ENCODE assay signal across 28 mouse cellular contexts in the genomic region with DNA sequence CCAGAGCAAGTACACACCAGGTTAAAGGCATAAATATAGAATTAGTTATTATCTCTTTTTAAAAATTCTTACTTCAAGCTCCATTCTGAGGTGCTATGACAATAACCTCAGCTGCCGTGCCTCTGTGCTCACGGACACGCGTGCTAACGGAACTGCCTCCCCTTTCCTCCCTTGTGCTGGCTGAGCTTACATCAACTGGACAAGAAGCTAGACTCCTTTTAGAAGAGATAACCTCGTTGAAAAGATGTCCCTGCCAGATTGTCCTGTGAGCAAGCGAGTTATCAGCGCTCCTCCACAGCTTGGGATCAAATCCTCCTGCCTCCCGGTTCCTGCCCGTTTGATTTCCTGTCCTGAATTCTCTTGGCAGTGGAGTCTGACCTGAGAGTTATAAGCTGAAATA. TPM values are rescaled to one million over a fixed set of nuclear protein-coding genes. Genes with fewer than 3 reads are reported as not detected.
DNase-seq lines count a peak whose midpoint lies in the region; ATAC-seq and TF ChIP-seq lines count a peak whose summit lies in the region.
"Had no signal": no experiment of that assay in that cellular context is flagged by ENCODE, and none has a peak within 500 bp of the region (broad histone marks: within the 10 kb centered on the region; RNA-seq: fewer than 3 reads in every experiment).

No protein-coding gene starts in this region.

- no peak for TF ChIP-seq CTCF in heart, adult 2 months (IDR thresholded peaks at IDR 0.05)
- TF ChIP-seq CTCF in MEL (IDR thresholded peaks at IDR 0.05 in 2 of 3, conservative IDR thresholded peaks at IDR 0.05 in 1 of 3; ENCODE audit: control insufficient read depth in 1 of 3, insufficient read depth in 1 of 3, low read depth in 2 of 3, low read length in 3 of 3, poor library complexity in 1 of 3, severe bottlenecking in 1 of 3): no peak

- TF ChIP-seq EP300 in heart, adult 2 months (IDR thresholded peaks at IDR 0.05; ENCODE audit: insufficient read depth, low read depth, low read length): no peak
- TF ChIP-seq EP300 in MEL (IDR thresholded peaks at IDR 0.05; ENCODE audit: low read depth in 1 of 2, low read length in 2 of 2): no peak

- no peaks in the 10 kb centered on the region for H3K27me3 ChIP-seq in heart, embryonic 16.5 days (ENCODE audit: control insufficient read depth, insufficient read depth, low read length)
- no peaks in the 10 kb centered on the region for H3K27me3 ChIP-seq in heart, adult 2 months (ENCODE audit: control insufficient read depth, insufficient read depth, low read length)
- no peaks in the 10 kb centered on the region for H3K27me3 ChIP-seq in MEL (ENCODE audit: control insufficient read depth in 1 of 2, insufficient read depth in 2 of 2, low read length in 2 of 2)
- H3K27me3 ChIP-seq in liver, embryonic 15.5 days: no peaks in the 10 kb centered on the region
- H3K27me3 ChIP-seq: embryonic facial prominence, embryonic 13.5 days; heart, embryonic 13.5 days; hindbrain, embryonic 13.5 days; lung, embryonic 15.5 days; stomach, embryonic 15.5 days had no signal

- TF ChIP-seq RAD21 in MEL (IDR thresholded peaks at IDR 0.05; ENCODE audit: low read depth, low read length): no peak

- peaks cover 4% of the 10 kb centered on the region; the same call in 1 of the 2 replicates for H3K9me3 ChIP-seq in heart, embryonic 16.5 days (replicated peaks; ENCODE audit: control insufficient read depth, low read length)
- H3K9me3 ChIP-seq in MEL (replicated peaks; ENCODE audit: insufficient read depth, low read length): no peaks in the 10 kb centered on the region
- H3K9me3 ChIP-seq in liver, embryonic 15.5 days (replicated peaks): 0 out of 2 replicates have a peak, but pooled peaks cover 6% of the 10 kb centered on the region
- H3K9me3 ChIP-seq: lung, embryonic 15.5 days; stomach, embryonic 15.5 days had no signal

- H3K9ac ChIP-seq in heart, embryonic 16.5 days (ENCODE audit: low read length): peak overlapping the region; percentile 43; the same call in 1 of the 2 replicates
- H3K9ac ChIP-seq in heart, adult 2 months (ENCODE audit: low read depth, low read length): no peak overlapping the region
- no peak overlapping the region for H3K9ac ChIP-seq in MEL (ENCODE audit: control insufficient read depth, low read depth, low read length, poor library complexity, severe bottlenecking)
- H3K9ac ChIP-seq in liver, embryonic 15.5 days: no peak overlapping the region
- H3K9ac ChIP-seq: embryonic facial prominence, embryonic 13.5 days; heart, embryonic 13.5 days; hindbrain, embryonic 13.5 days; lung, embryonic 15.5 days; stomach, embryonic 15.5 days had no signal

- ATAC-seq in heart, embryonic 16.5 days (replicated peaks; ENCODE audit: extremely low read depth, insufficient read depth, low FRiP score): no peak
- peak; percentile 45; the same call in 1 of the 2 replicates for ATAC-seq in erythroblast, adult 5-6 weeks (replicated peaks; ENCODE audit: low FRiP score, poor library complexity, severe bottlenecking)
- ATAC-seq in liver, embryonic 15.5 days (ENCODE audit: insufficient read depth): no peak
- ATAC-seq in granulocyte monocyte progenitor cell, adult 5-6 weeks (replicated peaks; ENCODE audit: poor library complexity, severe bottlenecking): no peak
- ATAC-seq: activated CD4-positive, CD25-positive, alpha-beta regulatory T cell, adult 4 months; CD4-positive, CD25-positive, alpha-beta regulatory T cell, adult 4 months; forebrain, embryonic 14.5 days; inflammation-experienced regulatory T-cells, adult 6 months had no signal

- peaks cover 27% of the 10 kb centered on the region for H3K4me1 ChIP-seq in heart, embryonic 16.5 days (ENCODE audit: control insufficient read depth, insufficient read depth, low read length)
- peaks cover 2% of the 10 kb centered on the region; the same call in 1 of the 2 replicates for H3K4me1 ChIP-seq in heart, adult 2 months (ENCODE audit: control insufficient read depth, insufficient read depth, low read length)
- H3K4me1 ChIP-seq in MEL (ENCODE audit: control insufficient read depth in 1 of 2, insufficient read depth in 2 of 2, low read length in 2 of 2): no peaks in the 10 kb centered on the region; a peak in 2 of 4 replicates
- H3K4me1 ChIP-seq in liver, embryonic 15.5 days (replicated peaks): peaks cover 37% of the 10 kb centered on the region
- H3K4me1 ChIP-seq: embryonic facial prominence, embryonic 13.5 days; hindbrain, embryonic 13.5 days; lung, embryonic 15.5 days; stomach, embryonic 15.5 days had no signal

- intact Hi-C loops in heart, adult 2 months (cut with DNase I): no loop called here

- TF ChIP-seq POLR2A in heart, adult 2 months (IDR thresholded peaks at IDR 0.05; ENCODE audit: insufficient read depth, low read depth, low read length): no peak
- no peak for TF ChIP-seq POLR2A in MEL (IDR thresholded peaks at IDR 0.05; ENCODE audit: control insufficient read depth in 1 of 2, insufficient read depth in 1 of 2, low read depth in 1 of 2, low read length in 2 of 2, poor library complexity in 1 of 2)

- H3K4me2 ChIP-seq in heart, embryonic 16.5 days (ENCODE audit: low read depth, low read length): no peak overlapping the region
- H3K4me2 ChIP-seq in liver, embryonic 15.5 days: no peak overlapping the region
- H3K4me2 ChIP-seq: embryonic facial prominence, embryonic 13.5 days; heart, embryonic 13.5 days; hindbrain, embryonic 13.5 days; lung, embryonic 15.5 days; stomach, embryonic 15.5 days had no signal

- peaks cover 1% of the 10 kb centered on the region; the same call in 1 of the 2 replicates for H3K79me2 ChIP-seq in heart, adult 2 months (replicated peaks; ENCODE audit: control insufficient read depth, insufficient read depth, low read length)
- no peaks in the 10 kb centered on the region; the same call in 1 of the 2 replicates for H3K79me2 ChIP-seq in MEL (ENCODE audit: control insufficient read depth, insufficient read depth, low read length, poor library complexity)

- no peak overlapping the region for H3K4me3 ChIP-seq in heart, embryonic 16.5 days (ENCODE audit: low read length)
- H3K4me3 ChIP-seq in heart, adult 2 months: no peak overlapping the region
- no peak overlapping the region for H3K4me3 ChIP-seq in MEL (ENCODE audit: control insufficient read depth in 1 of 2, insufficient read depth in 1 of 2, low read depth in 2 of 2, low read length in 2 of 2)
- no peak overlapping the region for H3K4me3 ChIP-seq in liver, embryonic 15.5 days (replicated peaks)
- H3K4me3 ChIP-seq: embryonic facial prominence, embryonic 13.5 days; heart, embryonic 13.5 days; hindbrain, embryonic 13.5 days; lung, embryonic 15.5 days; stomach, embryonic 15.5 days had no signal

- 54% methylated on average over 10 of the region's 10 CpGs for WGBS in heart, embryonic 16.5 days
- WGBS in heart, adult 2 months: 44% methylated on average over 10 of the region's 10 CpGs
- 51% methylated on average over 10 of the region's 10 CpGs for WGBS in liver, embryonic 15.5 days (ENCODE audit: insufficient replicate concordance)

- H3K27ac ChIP-seq in heart, embryonic 16.5 days (ENCODE audit: low read length): no peak overlapping the region
- no peak overlapping the region for H3K27ac ChIP-seq in heart, adult 2 months
- no peak overlapping the region for H3K27ac ChIP-seq in MEL (ENCODE audit: control insufficient read depth, low read depth, low read length)
- H3K27ac ChIP-seq in liver, embryonic 15.5 days (replicated peaks): 0 out of 2 replicates have a peak overlapping the region, but pooled peaks have one; percentile 7
- H3K27ac ChIP-seq: embryonic facial prominence, embryonic 13.5 days; heart, embryonic 13.5 days; hindbrain, embryonic 13.5 days; lung, embryonic 15.5 days; stomach, embryonic 15.5 days had no signal

- DNase-seq in heart, adult 2 months: no peak
- DNase-seq in MEL (ENCODE audit: low read depth, low spot score): no peak
- no peak for DNase-seq in lung, postnatal 4 days
- DNase-seq: adrenal gland, adult 2 months; adrenal gland, postnatal 36 days; cerebellum, adult 8-10 months; embryo, embryonic 11 days; gastrocnemius, postnatal 14 days; heart, adult 18-20 months; heart, postnatal 4 days; kidney, adult 11 months; kidney, postnatal 25 days; midbrain, embryonic 14.5 days; right cerebral cortex, postnatal 25 days had no signal

- 0 out of 2 replicates have a peak, but pooled peaks cover 2% of the 10 kb centered on the region for H3K36me3 ChIP-seq in heart, embryonic 16.5 days (ENCODE audit: control insufficient read depth, insufficient read depth)
- H3K36me3 ChIP-seq in heart, adult 2 months (ENCODE audit: control insufficient read depth, insufficient read depth, low read length): no peaks in the 10 kb centered on the region
- H3K36me3 ChIP-seq in MEL (ENCODE audit: control insufficient read depth in 1 of 2, insufficient read depth in 2 of 2, low read length in 2 of 2): peaks cover 0 to 6% of the 10 kb centered on the region in 2 experiments; a peak in 1 of 4 replicates
- peaks cover 17% of the 10 kb centered on the region for H3K36me3 ChIP-seq in liver, embryonic 15.5 days (replicated peaks)
- H3K36me3 ChIP-seq: embryonic facial prominence, embryonic 13.5 days; hindbrain, embryonic 13.5 days; lung, embryonic 15.5 days; stomach, embryonic 15.5 days had no signal

TF ChIP-seq in MEL, 35 proteins besides CTCF, POLR2A, EP300 and RAD21:
- no peak for TF ChIP-seq MAX (IDR thresholded peaks at IDR 0.05; ENCODE audit: low read length)
- no peak for TF ChIP-seq RCOR1 (IDR thresholded peaks at IDR 0.05; ENCODE audit: low read depth, low read length)
- no peak for TF ChIP-seq KAT2A (conservative IDR thresholded peaks at IDR 0.05; ENCODE audit: low read depth, low read length)
- TF ChIP-seq GATA1 (IDR thresholded peaks at IDR 0.05; ENCODE audit: low read depth, low read length): 0 out of 2 replicates have a peak, but pooled peaks have one; percentile 12
- TF ChIP-seq MYC (IDR thresholded peaks at IDR 0.05; ENCODE audit: low read depth, low read length): no peak

RNA-seq across cellular contexts. Expression of a gene that starts 9.5 kb away (rescaled TPM):
- 9.6 and 11.1 TPM in 2 replicates for polyA plus RNA-seq in heart, embryonic 16.5 days (2015; fragmentation: Nextera tagmentation; extraction: Ambion mirVana)
- total RNA-seq in heart, adult 2 months (2021): 10 to 100 TPM; 22.2 to 23.1 TPM
- 14.6 and 24.0 TPM in 2 replicates for polyA plus RNA-seq in heart, adult 2 months (2012; rRNA removed)
- 3.0 and 3.4 TPM in 2 replicates for total RNA-seq in MEL (2012; rRNA removed)
- 1 to 10 TPM in 1 of 2 experiments, not detected in 1; 10.0 TPM for polyA plus RNA-seq in MEL (2012; ENCODE audit: insufficient read depth in 1 of 2, insufficient read length in 2 of 2, low read depth in 1 of 2, low replicate concordance in 2 of 2, missing spikeins in 1 of 2)
- total RNA-seq in erythroblast, adult 5-6 weeks (2015; ENCODE audit: low replicate concordance): 35.4 and 43.9 TPM in 2 replicates
- 34.4 and 43.5 TPM in 2 replicates for total RNA-seq in erythroblast, adult 5-6 weeks (2017; ENCODE audit: low replicate concordance)
- 8.5 and 9.5 TPM in 2 replicates for polyA plus RNA-seq in liver, embryonic 15.5 days (2015; fragmentation: Nextera tagmentation; extraction: Ambion mirVana)
- total RNA-seq in granulocyte monocyte progenitor cell, adult 5-6 weeks (2014; fragmentation: Nextera tagmentation): 14.2 and 19.9 TPM in 2 replicates
- total RNA-seq in granulocyte monocyte progenitor cell, adult 5-6 weeks (2017): 7.5 and 9.7 TPM in 2 replicates
- polyA plus RNA-seq: liver, adult 2 months had no signal
